Mouse (Mus musculus) heart, embryonic 11.5 days (tissue): ENCODE results near the gene Faim. TPM values are rescaled to one million over a fixed set of nuclear protein-coding genes. Genes with fewer than 3 reads are reported as not detected.

Source experiments
- ATAC-seq: fragments of 200-750 bp; cut with Nextera tagmentation; replicated peaks from 2 replicates; pipeline ENCODE4 v1.8.0; 2017; ENCODE audit warnings: moderate library complexity; ENCODE audit not compliant: insufficient number of reproducible peaks, low FRiP score, low TSS enrichment
- H3K27ac ChIP-seq: fragments of 300-500 bp; sonication (generic); 2 replicates; pipeline ENCODE4 v1.5.1; 2014; ENCODE audit warnings: mild to moderate bottlenecking, low read depth, low read length
- H3K27me3 ChIP-seq: fragments of 300-500 bp; sonication (generic); 2 replicates; pipeline ENCODE4 v1.6.1; 2014; ENCODE audit warnings: mild to moderate bottlenecking, low read length, mixed read lengths; ENCODE audit not compliant: control insufficient read depth, insufficient read depth
- H3K36me3 ChIP-seq: fragments of 300-500 bp; sonication (generic); 2 replicates; pipeline ENCODE4 v1.6.1; 2014; ENCODE audit warnings: mild to moderate bottlenecking, low read length, moderate library complexity, mixed read lengths; ENCODE audit not compliant: control insufficient read depth, insufficient read depth
- H3K4me1 ChIP-seq: fragments of 300-500 bp; sonication (generic); 2 replicates; pipeline ENCODE4 v1.6.1; 2014; ENCODE audit warnings: low read length; ENCODE audit not compliant: control insufficient read depth, insufficient read depth
- H3K4me2 ChIP-seq: fragments of 300-500 bp; sonication (generic); 2 replicates; pipeline ENCODE4 v1.6.1; 2014; ENCODE audit warnings: mild to moderate bottlenecking, moderate library complexity
- H3K4me3 ChIP-seq: fragments of 300-500 bp; sonication (generic); 2 replicates; pipeline ENCODE4 v1.5.1; 2014; ENCODE audit warnings: low read depth, low read length
- H3K9ac ChIP-seq: fragments of 300-500 bp; sonication (generic); 2 replicates; pipeline ENCODE4 v1.6.1; 2014; ENCODE audit warnings: mild to moderate bottlenecking, low read depth, low read length, moderate library complexity
- H3K9me3 ChIP-seq: fragments of 300-500 bp; sonication (generic); replicated peaks from 2 replicates; pipeline ENCODE4 v1.6.1; 2016; ENCODE audit warnings: low read length; ENCODE audit not compliant: control insufficient read depth
- WGBS: fragments of 180-500 bp; shearing (Covaris S2); extraction: QIAGEN DNeasy Blood & Tissue Kit; methylation state at CpG from one replicate; pipeline ENCODE4 v1.1.7; 2014; ENCODE audit not compliant: insufficient replicate concordance; 5-methylcytosine and 5-hydroxymethylcytosine counted together
- polyA plus RNA-seq: library from polyadenylated mRNA; unstranded; fragments of >200 nt; fragmentation: Nextera tagmentation; extraction: Ambion mirVana; gene quantifications from 2 replicates; pipeline ENCODE4 v1.2.1, GENCODE M21; 2014

Faim gene
- polyA plus RNA-seq, 1 experiment from 2014 or later, result 38.3 TPM

- ATAC-seq, result no peak
- H3K4me2 ChIP-seq, result no peak overlapping the region
- H3K9ac ChIP-seq, result no peak overlapping the region
- H3K9me3 ChIP-seq, result no peaks in the 10 kb centered on the region
- no peak overlapping the region for H3K4me3 ChIP-seq
- H3K4me1 ChIP-seq, result no peaks in the 10 kb centered on the region
- WGBS, result 73% methylated on average over 3 of the region's 3 CpGs
- H3K27ac ChIP-seq, result no peak overlapping the region
- H3K36me3 ChIP-seq, result no peaks in the 10 kb centered on the region
- no peaks in the 10 kb centered on the region for H3K27me3 ChIP-seq
Observed at GRCm38 (mm10) chr9:99016759-99017158, 30.6 kb downstream of the Faim start.

GRCm38 (mm10) chr9:99017679-99018078, 31.5 kb downstream of the Faim start:
- no peaks in the 10 kb centered on the region for H3K36me3 ChIP-seq
- H3K27me3 ChIP-seq, result no peaks in the 10 kb centered on the region
- no peak overlapping the region for H3K4me3 ChIP-seq
- no peak overlapping the region for H3K27ac ChIP-seq
- H3K9me3 ChIP-seq, result no peaks in the 10 kb centered on the region
- 70% methylated on average over 6 of the region's 6 CpGs for WGBS
- H3K4me1 ChIP-seq, result no peaks in the 10 kb centered on the region
- no peak overlapping the region for H3K9ac ChIP-seq
- no peak for ATAC-seq
- H3K4me2 ChIP-seq, result no peak overlapping the region

GRCm38 (mm10) chr9:99021166-99021565, 35.0 kb downstream of the Faim start:
- H3K9me3 ChIP-seq, result no peaks in the 10 kb centered on the region
- WGBS, result 56% methylated on average over 5 of the region's 5 CpGs
- H3K4me2 ChIP-seq, result no peak overlapping the region
- no peaks in the 10 kb centered on the region for H3K4me1 ChIP-seq
- H3K27me3 ChIP-seq, result no peaks in the 10 kb centered on the region
- no peak for ATAC-seq
- H3K36me3 ChIP-seq, result no peaks in the 10 kb centered on the region
- H3K27ac ChIP-seq, result no peak overlapping the region
- no peak overlapping the region for H3K9ac ChIP-seq
- no peak overlapping the region for H3K4me3 ChIP-seq

DNA sequence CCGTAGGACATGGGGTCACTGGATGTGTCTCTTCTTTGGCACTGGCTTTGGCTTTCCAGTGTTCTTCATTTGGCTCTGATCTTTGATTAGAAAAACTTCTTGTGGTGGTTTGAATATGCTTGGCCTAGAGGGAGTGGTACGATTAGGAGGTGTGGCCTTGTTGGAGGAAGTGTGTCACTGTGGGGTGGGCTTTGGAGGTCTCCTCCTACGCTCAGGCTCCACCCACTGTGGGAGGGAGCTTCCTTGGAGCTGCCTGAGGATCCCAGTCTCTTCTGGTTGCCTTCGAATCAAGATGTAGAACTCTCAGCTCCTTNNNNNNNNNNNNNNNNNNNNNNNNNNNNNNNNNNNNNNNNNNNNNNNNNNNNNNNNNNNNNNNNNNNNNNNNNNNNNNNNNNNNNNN, 35.6 kb downstream of the Faim start:
- H3K36me3 ChIP-seq, result no peaks in the 10 kb centered on the region
- ATAC-seq, result no peak

GRCm38 (mm10) chr9:99032031-99032430, 45.9 kb downstream of the Faim start:
- Histone ChIP-seq H3K27ac (no peak overlapping the region), H3K4me1 (no peaks in the 10 kb centered on the region)
- no peak for ATAC-seq

More for the DNA sequence above, 35.6 kb downstream of the Faim start:
- Histone ChIP-seq H3K4me3 (no peak overlapping the region), H3K4me1 (no peaks in the 10 kb centered on the region), H3K27ac (no peak overlapping the region), H3K9ac (no peak overlapping the region), H3K27me3 (no peaks in the 10 kb centered on the region), H3K4me2 (no peak overlapping the region), H3K9me3 (no peaks in the 10 kb centered on the region)
- 77% methylated on average over 4 of the region's 4 CpGs for WGBS

GRCm38 (mm10) chr9:99034111-99034510, 47.9 kb downstream of the Faim start:
- no peak overlapping the region for H3K9ac ChIP-seq
- no peak overlapping the region for H3K4me3 ChIP-seq
- no peak overlapping the region for H3K27ac ChIP-seq
- ATAC-seq, result no peak
- no peaks in the 10 kb centered on the region for H3K27me3 ChIP-seq
- H3K4me1 ChIP-seq, result no peaks in the 10 kb centered on the region
- WGBS, result 87% methylated on average over 8 of the region's 8 CpGs
- no peaks in the 10 kb centered on the region for H3K9me3 ChIP-seq
- H3K36me3 ChIP-seq, result no peaks in the 10 kb centered on the region; the same call in 1 of the 2 replicates
- H3K4me2 ChIP-seq, result no peak overlapping the region

More at GRCm38 (mm10) chr9:99032031-99032430, 45.9 kb downstream of the Faim start:
- H3K4me2 ChIP-seq, result no peak overlapping the region
- no peak overlapping the region for H3K9ac ChIP-seq
- no peaks in the 10 kb centered on the region for H3K27me3 ChIP-seq
- H3K4me3 ChIP-seq, result no peak overlapping the region
- H3K36me3 ChIP-seq, result no peaks in the 10 kb centered on the region; the same call in 1 of the 2 replicates
- no peaks in the 10 kb centered on the region for H3K9me3 ChIP-seq
- 70% methylated on average over 8 of the region's 8 CpGs for WGBS

DNA sequence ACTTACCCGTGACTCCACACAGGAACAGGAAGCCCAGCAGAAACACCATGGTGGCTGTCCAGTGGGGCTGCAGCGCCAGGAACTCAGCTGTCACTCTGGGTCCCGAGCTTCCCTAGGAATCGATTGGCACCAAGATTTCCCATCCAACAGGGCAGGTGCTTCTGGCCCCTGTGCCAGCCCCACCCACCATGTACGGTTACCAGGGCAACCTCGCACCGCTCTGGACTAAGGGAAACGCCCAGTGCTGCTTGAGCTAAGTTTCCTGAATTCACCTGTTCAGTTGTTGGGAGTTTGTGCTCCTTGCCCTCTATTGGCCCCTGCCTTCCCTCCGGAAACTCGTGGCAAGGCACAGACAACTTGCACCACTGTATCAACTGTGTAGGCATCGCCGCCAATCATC, 49.4 kb downstream of the Faim start, which contains the start of gene Gm1123:
Gm1123 (minus strand) TSS at position 141 of the 400 bp plus-strand sequence.
- Histone ChIP-seq H3K4me2 (no peak within 1 kb of the TSS), H3K27ac (no peak within 1 kb of the TSS), H3K4me3 (no peak within 1 kb of the TSS), H3K4me1 (no peaks in the 10 kb centered on the region), H3K36me3 (no peaks in the 10 kb centered on the region), H3K9me3 (no peaks in the 10 kb centered on the region), H3K27me3 (no peaks in the 10 kb centered on the region), H3K9ac (no peak within 1 kb of the TSS)
- 80% methylated on average over 12 of the region's 12 CpGs for WGBS
- no peak for ATAC-seq

- WGBS, result 76% methylated on average over 9 of the region's 9 CpGs
- Histone ChIP-seq H3K4me1 (no peaks in the 10 kb centered on the region), H3K27ac (no peak overlapping the region), H3K36me3 (no peaks in the 10 kb centered on the region), H3K9me3 (no peaks in the 10 kb centered on the region), H3K27me3 (no peaks in the 10 kb centered on the region), H3K4me2 (no peak overlapping the region), H3K9ac (no peak overlapping the region), H3K4me3 (no peak overlapping the region)
- no peak for ATAC-seq
Observed at GRCm38 (mm10) chr9:99041994-99042393, 55.8 kb downstream of the Faim start.

DNA sequence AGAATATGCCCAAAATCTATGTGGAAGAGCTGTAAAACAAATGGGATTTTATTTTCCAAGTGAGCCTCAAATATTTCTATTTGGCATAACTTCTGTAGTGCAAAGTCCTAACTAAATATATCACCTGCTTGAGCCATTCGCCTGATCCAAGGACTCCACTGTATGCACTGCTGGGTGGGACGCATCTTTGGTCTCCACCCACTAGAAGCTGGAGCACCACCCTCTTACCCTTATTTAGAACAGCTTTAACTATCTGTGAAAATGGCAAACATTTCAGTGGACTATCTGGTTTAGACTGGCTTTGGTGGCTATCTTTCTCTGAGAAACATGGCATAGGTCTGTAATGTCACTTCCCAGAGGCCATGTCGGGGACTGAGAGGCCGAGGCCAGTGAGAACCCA, 56.5 kb downstream of the Faim start:
- Histone ChIP-seq H3K9ac (no peak overlapping the region), H3K4me1 (no peaks in the 10 kb centered on the region), H3K4me3 (no peak overlapping the region), H3K4me2 (no peak overlapping the region), H3K9me3 (no peaks in the 10 kb centered on the region), H3K27me3 (no peaks in the 10 kb centered on the region), H3K27ac (no peak overlapping the region), H3K36me3 (no peaks in the 10 kb centered on the region)
- no peak for ATAC-seq
- 86% methylated on average over 4 of the region's 4 CpGs for WGBS
